Mouse (Mus musculus) stomach, embryonic 15.5 days (tissue): Measurements from ENCODE around the gene AI837181. TPM values are rescaled to one million over a fixed set of nuclear protein-coding genes. Genes with fewer than 3 reads are reported as not detected.
A peak's percentile ranks its signal among the peaks of the same experiment; 100 is the strongest.

Experiments used
- ATAC-seq: fragments of 200-750 bp; cut with Nextera tagmentation; 2 replicates; pipeline ENCODE4 v1.8.0; 2017; ENCODE audit warnings: low read depth, moderate number of reproducible peaks, moderate TSS enrichment; ENCODE audit not compliant: insufficient read depth, low FRiP score
- H3K27ac ChIP-seq: fragments of 300-500 bp; sonication (generic); 2 replicates; pipeline ENCODE4 v1.5.1; 2015; ENCODE audit warnings: mild to moderate bottlenecking, inconsistent platforms
- H3K27me3 ChIP-seq: fragments of 300-500 bp; sonication (generic); replicated peaks from 2 replicates; pipeline ENCODE4 v1.6.1; 2015; ENCODE audit warnings: inconsistent platforms
- H3K36me3 ChIP-seq: fragments of 300-500 bp; sonication (generic); 2 replicates; pipeline ENCODE4 v1.6.1; 2015; ENCODE audit warnings: inconsistent platforms
- H3K4me1 ChIP-seq: fragments of 300-500 bp; sonication (generic); 2 replicates; pipeline ENCODE4 v1.6.1; 2015; ENCODE audit warnings: inconsistent platforms
- H3K4me2 ChIP-seq: fragments of 300-500 bp; sonication (generic); 2 replicates; pipeline ENCODE4 v1.6.1; 2015; ENCODE audit warnings: mild to moderate bottlenecking, inconsistent platforms
- H3K4me3 ChIP-seq: fragments of 300-500 bp; sonication (generic); replicated peaks from 2 replicates; pipeline ENCODE4 v1.5.1; 2015; ENCODE audit warnings: inconsistent platforms
- H3K9ac ChIP-seq: fragments of 300-500 bp; sonication (generic); 2 replicates; pipeline ENCODE4 v1.6.1; 2015; ENCODE audit warnings: inconsistent platforms
- H3K9me3 ChIP-seq: fragments of 300-500 bp; sonication (generic); 2 replicates; pipeline ENCODE4 v1.6.1; 2016; ENCODE audit warnings: inconsistent platforms
- WGBS: fragments of 180-500 bp; shearing (Covaris S2); methylation state at CpG from one replicate; pipeline ENCODE4 v1.1.7; 2015; 5-methylcytosine and 5-hydroxymethylcytosine counted together
- polyA plus RNA-seq: library from polyadenylated mRNA; unstranded; fragments of >200 nt; fragmentation: Nextera tagmentation; extraction: Ambion mirVana; gene quantifications from 2 replicates; pipeline ENCODE4 v1.2.1, GENCODE M21; 2015

AI837181 gene
- 47.8 and 49.4 TPM in 2 replicates for polyA plus RNA-seq

- H3K4me1 ChIP-seq = peaks cover 31% of the 10 kb centered on the region
- no peaks in the 10 kb centered on the region for H3K27me3 ChIP-seq
- peak; percentile 92 for ATAC-seq
- peak within 1 kb of the TSS; percentile 96 for H3K27ac ChIP-seq
- peak within 1 kb of the TSS; percentile 87 for H3K4me2 ChIP-seq
- H3K9ac ChIP-seq = peak within 1 kb of the TSS; percentile 88
- H3K36me3 ChIP-seq = peaks cover 21% of the 10 kb centered on the region
- H3K4me3 ChIP-seq = peak within 1 kb of the TSS; percentile 89
- under 1% methylated on average over 72 of the region's 87 CpGs for WGBS
- no peaks in the 10 kb centered on the region for H3K9me3 ChIP-seq
Measured at GRCm38 (mm10) chr19:5424782-5425741, at the start of gene AI837181, which contains the start of gene Drap1. Gene AI837181 (plus strand): TSS chr19:5425144. Gene Drap1 (minus strand): TSS chr19:5424979.

GRCm38 (mm10) chr19:5377446-5377845 is 47.5 kb upstream of the AI837181 start:
- H3K27me3 ChIP-seq = no peaks in the 10 kb centered on the region
- peaks cover 48% of the 10 kb centered on the region for H3K36me3 ChIP-seq
- no peak for ATAC-seq
- H3K4me1 ChIP-seq = no peaks in the 10 kb centered on the region
- H3K9ac ChIP-seq = no peak overlapping the region
- WGBS = 91% methylated on average over 1 of the region's 1 CpGs
- no peaks in the 10 kb centered on the region for H3K9me3 ChIP-seq
- H3K27ac ChIP-seq = no peak overlapping the region
- H3K4me3 ChIP-seq = no peak overlapping the region
- H3K4me2 ChIP-seq = no peak overlapping the region

GRCm38 (mm10) chr19:5383326-5383725 is 41.6 kb upstream of the AI837181 start:
- Histone ChIP-seq H3K4me1 (peaks cover 17% of the 10 kb centered on the region; the same call in 1 of the 2 replicates), H3K36me3 (peaks cover 72% of the 10 kb centered on the region), H3K27ac (no peak overlapping the region), H3K4me3 (no peak overlapping the region), H3K4me2 (no peak overlapping the region), H3K27me3 (no peaks in the 10 kb centered on the region), H3K9ac (no peak overlapping the region), H3K9me3 (no peaks in the 10 kb centered on the region)
- 93% methylated on average over 12 of the region's 12 CpGs for WGBS
- no peak for ATAC-seq

- H3K4me3 ChIP-seq = no peak overlapping the region
- no peaks in the 10 kb centered on the region for H3K9me3 ChIP-seq
- no peaks in the 10 kb centered on the region for H3K27me3 ChIP-seq
- H3K36me3 ChIP-seq = peaks cover 61% of the 10 kb centered on the region
- no peak overlapping the region for H3K27ac ChIP-seq
- no peak for ATAC-seq
- H3K9ac ChIP-seq = no peak overlapping the region
- no peak overlapping the region for H3K4me2 ChIP-seq
- WGBS = 93% methylated on average over 8 of the region's 8 CpGs
- peaks cover 19% of the 10 kb centered on the region for H3K4me1 ChIP-seq
Measured at GRCm38 (mm10) chr19:5384715-5385114, 40.2 kb upstream of the AI837181 start.

GRCm38 (mm10) chr19:5388011-5388441 is 36.9 kb upstream of the AI837181 start:
- H3K4me2 ChIP-seq = peak overlapping the region; percentile 72
- under 1% methylated on average over 42 of the region's 43 CpGs for WGBS
- ATAC-seq = peak; percentile 25; the same call in 1 of the 2 replicates
- peaks cover 26% of the 10 kb centered on the region for H3K4me1 ChIP-seq
- peaks cover 28% of the 10 kb centered on the region for H3K36me3 ChIP-seq
- peak overlapping the region; percentile 70 for H3K27ac ChIP-seq
- no peaks in the 10 kb centered on the region for H3K27me3 ChIP-seq
- peak overlapping the region; percentile 79 for H3K4me3 ChIP-seq
- peak overlapping the region; percentile 66 for H3K9ac ChIP-seq
- no peaks in the 10 kb centered on the region for H3K9me3 ChIP-seq

- WGBS = 1% methylated on average over 43 of the region's 43 CpGs
Measured at GRCm38 (mm10) chr19:5388588-5389242, 36.2 kb upstream of the AI837181 start, which contains the start of gene Sart1. Gene Sart1 (minus strand): TSS chr19:5388703.

GRCm38 (mm10) chr19:5389647-5390046 is 35.3 kb upstream of the AI837181 start:
- ATAC-seq = no peak
- Histone ChIP-seq H3K4me2 (peak overlapping the region; percentile 62), H3K4me1 (peaks cover 26% of the 10 kb centered on the region), H3K4me3 (peak overlapping the region; percentile 79), H3K9ac (peak overlapping the region; percentile 3; the same call in 1 of the 2 replicates), H3K27me3 (no peaks in the 10 kb centered on the region), H3K9me3 (no peaks in the 10 kb centered on the region), H3K36me3 (peaks cover 12% of the 10 kb centered on the region), H3K27ac (peak overlapping the region; percentile 89)
- WGBS = 14% methylated on average over 12 of the region's 12 CpGs

More at GRCm38 (mm10) chr19:5388588-5389242, 36.2 kb upstream of the AI837181 start, which contains the start of gene Sart1:
- no peaks in the 10 kb centered on the region for H3K27me3 ChIP-seq
- peaks cover 26% of the 10 kb centered on the region for H3K4me1 ChIP-seq
- H3K4me2 ChIP-seq = peak within 1 kb of the TSS; percentile 72
- peaks cover 21% of the 10 kb centered on the region for H3K36me3 ChIP-seq
- no peaks in the 10 kb centered on the region for H3K9me3 ChIP-seq
- peak within 1 kb of the TSS; percentile 89 for H3K27ac ChIP-seq
- peak; percentile 95 for ATAC-seq
- peak within 1 kb of the TSS; percentile 79 for H3K4me3 ChIP-seq
- H3K9ac ChIP-seq = peak within 1 kb of the TSS; percentile 66

GRCm38 (mm10) chr19:5390416-5390815 is 34.5 kb upstream of the AI837181 start:
- peak overlapping the region; percentile 79 for H3K4me3 ChIP-seq
- 47% methylated on average over 8 of the region's 8 CpGs for WGBS
- H3K27ac ChIP-seq = peak overlapping the region; percentile 67
- no peaks in the 10 kb centered on the region for H3K27me3 ChIP-seq
- H3K4me1 ChIP-seq = peaks cover 26% of the 10 kb centered on the region
- no peaks in the 10 kb centered on the region for H3K9me3 ChIP-seq
- peak overlapping the region; percentile 62 for H3K4me2 ChIP-seq
- H3K9ac ChIP-seq = peak overlapping the region; percentile 3; the same call in 1 of the 2 replicates
- peaks cover 4% of the 10 kb centered on the region; the same call in 1 of the 2 replicates for H3K36me3 ChIP-seq
- ATAC-seq = no peak

- Histone ChIP-seq H3K36me3 (no peaks in the 10 kb centered on the region), H3K27ac (0 out of 2 replicates have a peak overlapping the region, but pooled peaks have one; percentile 2), H3K27me3 (no peaks in the 10 kb centered on the region), H3K4me3 (no peak overlapping the region), H3K9me3 (no peaks in the 10 kb centered on the region), H3K9ac (no peak overlapping the region), H3K4me2 (no peak overlapping the region), H3K4me1 (peaks cover 9% of the 10 kb centered on the region)
- ATAC-seq = no peak
- WGBS = 43% methylated on average over 4 of the region's 4 CpGs
Measured at GRCm38 (mm10) chr19:5392892-5393291, 32.1 kb upstream of the AI837181 start.

- 48% methylated on average over 10 of the region's 10 CpGs for WGBS
- ATAC-seq = peak; percentile 51; the same call in 1 of the 2 replicates
- no peaks in the 10 kb centered on the region for H3K36me3 ChIP-seq
Measured at GRCm38 (mm10) chr19:5394168-5394567, 30.8 kb upstream of the AI837181 start.

GRCm38 (mm10) chr19:5395371-5395770 is 29.6 kb upstream of the AI837181 start:
- Histone ChIP-seq H3K4me2 (no peak overlapping the region), H3K27me3 (no peaks in the 10 kb centered on the region), H3K36me3 (no peaks in the 10 kb centered on the region), H3K9me3 (no peaks in the 10 kb centered on the region), H3K9ac (no peak overlapping the region), H3K4me3 (no peak overlapping the region), H3K27ac (no peak overlapping the region), H3K4me1 (peaks cover 3% of the 10 kb centered on the region; the same call in 1 of the 2 replicates)
- no peak for ATAC-seq
- WGBS = 68% methylated on average over 4 of the region's 4 CpGs

More at GRCm38 (mm10) chr19:5394168-5394567, 30.8 kb upstream of the AI837181 start:
- Histone ChIP-seq H3K9me3 (no peaks in the 10 kb centered on the region), H3K9ac (no peak overlapping the region), H3K27ac (peak overlapping the region; percentile 65), H3K4me2 (no peak overlapping the region), H3K27me3 (no peaks in the 10 kb centered on the region), H3K4me3 (no peak overlapping the region), H3K4me1 (peaks cover 9% of the 10 kb centered on the region)
